Comparison of ENCODE assay signal across 14 mouse cellular contexts in genomic region chr16:94886398-94886797, GRCm38 (mm10).
"Had no signal": no experiment of that assay in that cellular context is flagged by ENCODE, and none has a peak within 500 bp of the region (broad histone marks: within the 10 kb centered on the region; RNA-seq: fewer than 3 reads in every experiment).

No protein-coding gene starts in this region.

- DNase-seq: kidney, adult 2 months; kidney, postnatal 14 days; liver; liver, embryonic 13.5 days; liver, postnatal 0 days; lung, postnatal 14 days; right cerebral cortex, adult 18-20 months; right cerebral cortex, postnatal 25 days; thymus, postnatal 36 days had no signal

- H3K4me3 ChIP-seq: kidney, embryonic 15.5 days; limb, embryonic 12.5 days; liver, embryonic 13.5 days; lung, embryonic 15.5 days; megakaryocyte, embryonic 14.5 days had no signal

- H3K27ac ChIP-seq: kidney, embryonic 15.5 days; limb, embryonic 12.5 days; liver, embryonic 13.5 days; lung, embryonic 15.5 days; macrophage had no signal
